Mouse (Mus musculus) ES-E14 (cell line): ENCODE measurements around the gene Cryz. TPM values are rescaled to one million over a fixed set of nuclear protein-coding genes. Genes with fewer than 3 reads are reported as not detected.

Experiments used
- DNase-seq: peaks from one replicate; pipeline ENCODE4 v3.0.0-alpha.2; 2013; ENCODE audit warnings: low read depth, low spot score
- H3K27ac ChIP-seq: 2 replicates; pipeline ENCODE4 v1.5.1; 2012; ENCODE audit warnings: low read depth, mild to moderate bottlenecking, low read length, moderate library complexity, mixed read lengths; ENCODE audit not compliant: poor library complexity, insufficient read depth, severe bottlenecking
- H3K36me3 ChIP-seq: 2 replicates; pipeline ENCODE4 v1.6.1; 2012; ENCODE audit warnings: mild to moderate bottlenecking, low read length, moderate library complexity, mixed read lengths; ENCODE audit not compliant: control insufficient read depth, poor library complexity, insufficient read depth, severe bottlenecking
- H3K4me1 ChIP-seq, 2 experiments: fragments of 150-350 bp in 1 of 2; sonication (generic) in 1 of 2; 2 replicates each; pipeline ENCODE4 v1.6.1; 2012; ENCODE audit warnings: low read length in 2 of 2, mild to moderate bottlenecking in 1 of 2, mixed read lengths in 1 of 2; ENCODE audit not compliant: control insufficient read depth in 2 of 2, insufficient read depth in 2 of 2, poor library complexity in 1 of 2
- H3K4me3 ChIP-seq, 2 experiments: fragments of 150-350 bp in 1 of 2; sonication (generic) in 1 of 2; 2 replicates each; pipeline ENCODE4 v1.5.1; 2012; ENCODE audit warnings: low read length in 2 of 2, low read depth in 1 of 2, mild to moderate bottlenecking in 1 of 2, mixed read lengths in 1 of 2; ENCODE audit not compliant: insufficient read depth in 1 of 2, poor library complexity in 1 of 2, severe bottlenecking in 1 of 2
- H3K9ac ChIP-seq: 2 replicates; pipeline ENCODE4 v1.6.1; 2012; ENCODE audit warnings: low read depth, mild to moderate bottlenecking, low read length, mixed read lengths; ENCODE audit not compliant: poor library complexity, insufficient read depth, severe bottlenecking
- H3K9me3 ChIP-seq: fragments of 150-350 bp; sonication (generic); 2 replicates; pipeline ENCODE4 v1.6.1; 2012; ENCODE audit warnings: low read depth, mild to moderate bottlenecking, low read length; ENCODE audit not compliant: control insufficient read depth, insufficient read depth
- CHD2 ChIP-seq: IDR thresholded peaks from 2 replicates; pipeline ENCODE4 v1.6.1; 2014; ENCODE audit warnings: mild to moderate bottlenecking, low read depth, low read length, inconsistent platforms
- HCFC1 ChIP-seq: IDR thresholded peaks from 2 replicates; pipeline ENCODE4 v1.6.1; 2012; ENCODE audit warnings: low read length, inconsistent platforms, borderline replicate concordance; ENCODE audit not compliant: insufficient read depth
- MAFK ChIP-seq: IDR thresholded peaks from 2 replicates; pipeline ENCODE4 v1.6.1; 2014; ENCODE audit warnings: mild to moderate bottlenecking, low read depth, low read length, inconsistent platforms; ENCODE audit not compliant: insufficient read depth
- ZC3H11A ChIP-seq: IDR thresholded peaks from 2 replicates; pipeline ENCODE4 v1.6.1; 2012; ENCODE audit warnings: low read depth, mild to moderate bottlenecking, inconsistent platforms, low read length, borderline replicate concordance
- ZNF384 ChIP-seq: IDR thresholded peaks from 2 replicates; pipeline ENCODE4 v1.6.1; 2012; ENCODE audit warnings: low read depth, low read length, inconsistent platforms
- in situ Hi-C, 2 experiments: fragments of 600-800 bp; cut with MboI; formaldehyde crosslinking; loops; one replicate each; pipeline ENCODE4 v1.15.1; 2025; ENCODE audit warnings: low sequenced_read_pairs in 2 of 2, inconsistent platforms in 1 of 2; ENCODE audit not compliant: unreplicated experiment in 2 of 2
- total RNA-seq: library from RNA; depleted of rRNA; stranded (reverse); fragments of 300-350 nt; gene quantifications from 2 replicates; pipeline ENCODE4 v1.2.3, GENCODE M21; 2012

Gene Cryz
- total RNA-seq, 1 experiment = 14.5 TPM

DNA sequence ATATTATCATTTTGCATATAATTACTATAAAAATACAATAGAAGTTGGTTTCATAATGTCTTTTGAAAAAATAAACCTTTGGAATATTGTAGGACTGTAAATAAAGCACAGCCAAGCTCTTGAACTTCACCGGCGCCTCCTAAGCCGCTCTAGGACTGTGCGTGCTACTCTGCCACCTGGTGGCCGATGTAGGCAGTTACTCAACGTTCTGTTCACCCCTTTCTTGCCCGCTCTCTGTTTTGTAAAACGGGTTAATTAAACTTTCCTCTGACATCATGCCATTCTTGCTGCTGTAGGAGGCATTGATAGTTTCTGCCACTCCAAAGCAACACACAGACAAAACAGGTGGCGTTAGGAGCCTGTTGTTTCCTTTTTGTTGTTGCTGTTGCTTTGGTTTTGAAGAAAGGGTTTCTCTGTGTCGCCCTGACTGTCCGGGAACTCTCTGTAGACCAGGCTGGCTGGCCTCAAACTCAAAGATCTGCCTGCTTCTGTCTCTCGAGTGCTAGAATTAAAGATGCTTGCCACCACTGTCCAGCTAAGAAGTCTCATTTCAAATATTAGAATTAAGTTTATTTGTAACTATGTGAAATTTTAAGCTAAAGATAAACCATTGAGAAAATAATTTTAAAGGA is 24.1 kb upstream of the Cryz start:
- in situ Hi-C loops = loop anchor here (5.0 to 25.0 kb wide), 2 partner anchors 260 to 300 kb away; no protein-coding TSS in a partner anchor
- no peaks in the 10 kb centered on the region for H3K9me3 ChIP-seq
- H3K9ac ChIP-seq = no peak overlapping the region
- TF ChIP-seq ZC3H11A = peak; percentile 95
- no peak for TF ChIP-seq ZNF384
- peak; percentile 74 for DNase-seq
- no peaks in the 10 kb centered on the region for H3K36me3 ChIP-seq
- no peak overlapping the region for H3K4me3 ChIP-seq
- peaks cover 0 to 4% of the 10 kb centered on the region in 2 experiments; a peak in 1 of 4 replicates for H3K4me1 ChIP-seq
- H3K27ac ChIP-seq = no peak overlapping the region

DNA sequence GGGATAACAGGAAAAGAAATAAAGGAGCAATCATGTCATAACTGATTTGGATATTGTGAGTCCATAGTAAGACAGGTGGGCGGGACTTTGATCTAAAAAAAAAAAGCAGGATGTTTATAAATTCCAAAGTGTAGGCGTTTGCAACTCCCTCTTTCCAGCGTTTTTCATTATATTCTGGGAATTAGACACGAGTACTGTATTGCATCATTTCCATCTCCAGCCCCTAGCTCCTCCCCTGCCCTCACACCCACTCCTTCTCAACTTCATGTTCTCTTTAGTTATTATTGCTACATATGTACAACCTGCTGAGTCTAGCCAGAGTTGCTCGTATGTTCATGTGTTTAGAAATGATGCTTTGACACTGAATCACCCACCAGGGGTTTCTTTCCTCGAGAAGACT is 22.8 kb upstream of the Cryz start:
- no peaks in the 10 kb centered on the region for H3K36me3 ChIP-seq
- H3K4me1 ChIP-seq = peaks cover 0 to 4% of the 10 kb centered on the region in 2 experiments; a peak in 1 of 4 replicates
- H3K27ac ChIP-seq = no peak overlapping the region
- no peaks in the 10 kb centered on the region for H3K9me3 ChIP-seq
- H3K9ac ChIP-seq = no peak overlapping the region
- no peak for DNase-seq
- in situ Hi-C loops = loop anchor here (5.0 to 25.0 kb wide), 2 partner anchors 261 to 301 kb away; no protein-coding TSS in a partner anchor
- no peak overlapping the region for H3K4me3 ChIP-seq
- TF ChIP-seq MAFK = no peak
- TF ChIP-seq ZC3H11A = no peak
- no peak for TF ChIP-seq ZNF384
- TF ChIP-seq HCFC1 = no peak
- no peak for TF ChIP-seq CHD2

DNA sequence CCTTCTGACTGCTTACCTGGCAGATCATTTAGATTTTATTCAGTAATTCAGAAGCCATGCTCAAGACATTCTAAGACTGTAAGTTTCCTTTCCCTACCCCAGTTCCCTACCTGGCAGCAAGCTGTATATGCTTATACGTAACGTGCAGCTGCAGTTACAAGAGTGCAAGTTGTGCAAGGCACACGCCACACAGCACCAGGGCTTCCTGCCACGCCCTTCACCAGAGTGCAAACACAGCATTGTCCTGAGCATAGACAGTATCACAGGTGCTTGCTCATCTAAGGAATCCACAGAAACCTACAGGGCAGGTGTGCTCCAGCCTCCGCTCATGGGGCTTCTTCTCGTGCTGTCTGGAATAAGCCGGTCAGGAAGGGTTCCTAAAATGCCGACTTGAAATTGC is 18.6 kb upstream of the Cryz start:
- Histone ChIP-seq H3K9ac (no peak overlapping the region), H3K9me3 (no peaks in the 10 kb centered on the region), H3K4me1 (no peaks in the 10 kb centered on the region), H3K4me3 (no peak overlapping the region), H3K27ac (no peak overlapping the region), H3K36me3 (peaks cover 2% of the 10 kb centered on the region; the same call in 1 of the 2 replicates)
- no peak for DNase-seq
- TF ChIP-seq ZNF384 = no peak
- TF ChIP-seq ZC3H11A = no peak
- TF ChIP-seq CHD2 = no peak
- no peak for TF ChIP-seq HCFC1
- in situ Hi-C loops = no loop called here

DNA sequence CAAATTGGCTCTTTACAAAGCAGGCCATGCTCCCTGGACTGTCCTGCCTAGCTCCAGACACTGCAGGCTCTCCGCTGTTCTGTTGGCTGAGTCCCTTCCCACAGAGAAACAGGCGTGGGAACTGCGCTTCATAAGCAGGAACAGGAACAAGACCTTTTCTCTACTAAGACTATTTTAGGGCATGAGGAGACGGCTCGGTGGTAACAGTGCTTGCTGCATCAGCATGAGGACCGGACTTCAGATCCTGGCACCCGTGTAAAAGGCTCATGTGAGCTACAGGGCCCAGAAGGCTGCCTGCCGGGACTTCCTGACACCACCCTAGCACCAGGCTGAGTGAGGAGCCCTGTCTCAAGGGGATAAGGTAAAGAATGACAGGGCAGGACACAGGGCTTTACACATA is 12.2 kb upstream of the Cryz start:
- TF ChIP-seq ZC3H11A (no peak), MAFK (no peak), CHD2 (no peak), ZNF384 (no peak), HCFC1 (no peak)
- Histone ChIP-seq H3K9me3 (no peaks in the 10 kb centered on the region), H3K27ac (no peak overlapping the region), H3K4me1 (no peaks in the 10 kb centered on the region), H3K36me3 (peaks cover 21% of the 10 kb centered on the region), H3K4me3 (no peak overlapping the region), H3K9ac (no peak overlapping the region)
- DNase-seq = no peak
- in situ Hi-C loops = no loop called here

DNA sequence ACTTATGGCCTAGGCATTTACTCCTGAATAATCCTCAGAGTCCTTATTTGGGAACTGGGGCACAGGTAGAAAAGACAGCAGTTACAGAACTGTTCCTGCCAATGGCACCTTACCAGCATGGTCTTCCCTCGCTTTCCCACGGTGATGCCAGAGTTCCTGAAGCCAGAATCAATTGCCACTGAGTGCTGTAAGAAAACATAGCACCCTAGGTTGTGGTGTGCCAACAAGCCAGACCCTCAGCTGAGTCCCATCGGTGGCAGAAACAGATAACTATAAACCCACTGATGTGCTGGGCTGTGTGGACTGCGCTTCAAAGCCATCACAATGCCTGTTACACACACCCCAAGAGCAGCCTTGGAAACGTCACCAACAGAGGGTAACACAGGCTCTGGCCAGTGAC is 5.5 kb upstream of the Cryz start:
- no peak for DNase-seq
- Histone ChIP-seq H3K36me3 (peaks cover 31% of the 10 kb centered on the region), H3K27ac (no peak overlapping the region), H3K4me3 (no peak overlapping the region), H3K9ac (no peak overlapping the region), H3K4me1 (no peaks in the 10 kb centered on the region), H3K9me3 (no peaks in the 10 kb centered on the region)
- in situ Hi-C loops = no loop called here
- TF ChIP-seq HCFC1 = no peak
- no peak for TF ChIP-seq CHD2
- TF ChIP-seq ZC3H11A = no peak
- TF ChIP-seq MAFK = no peak
- TF ChIP-seq ZNF384 = no peak
